Mouse (Mus musculus): Measurements from ENCODE around the gene Prrt2. TPM values are rescaled to one million over a fixed set of nuclear protein-coding genes. Genes with fewer than 3 reads are reported as not detected.

Gene Prrt2
- polyA plus RNA-seq, 1 experiment from 2014 or later = 1.0 TPM

DNA sequence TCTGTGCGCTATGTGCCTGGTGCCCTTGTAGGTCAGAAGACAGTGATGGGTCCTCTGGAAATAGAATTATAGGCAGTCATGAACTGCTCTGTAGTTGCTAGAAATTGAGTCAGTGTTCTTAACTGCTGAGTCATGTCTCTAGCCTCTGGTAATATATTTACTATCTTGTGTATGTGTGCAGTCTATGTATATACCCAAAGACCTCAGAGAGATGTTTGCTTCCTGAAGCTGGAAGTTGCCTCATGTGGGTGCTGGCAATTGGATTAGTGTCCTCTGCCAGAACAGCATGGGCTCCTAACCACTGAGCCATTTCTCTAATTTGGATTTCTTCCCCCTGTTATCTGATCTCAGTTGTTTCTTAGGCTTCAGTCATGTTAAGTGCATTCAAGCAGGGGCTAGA lies 9.2 kb upstream of the Prrt2 start:
- Histone ChIP-seq H3K4me2 (replicated peaks; ENCODE audit: low read depth, low read length) (no peak overlapping the region), H3K4me3 (ENCODE audit: low read depth, low read length) (no peak overlapping the region), H3K36me3 (ENCODE audit: insufficient read depth, low read length) (peaks cover 4% of the 10 kb centered on the region; the same call in 1 of the 2 replicates), H3K27me3 (replicated peaks; ENCODE audit: insufficient read depth, low read length) (no peaks in the 10 kb centered on the region), H3K9ac (replicated peaks; ENCODE audit: low read depth) (no peak overlapping the region), H3K9me3 (ENCODE audit: low read length) (no peaks in the 10 kb centered on the region), H3K27ac (ENCODE audit: low read length) (no peak overlapping the region), H3K4me1 (ENCODE audit: insufficient read depth, low read depth, low read length) (no peaks in the 10 kb centered on the region)
- ATAC-seq (no peak), DNase-seq (ENCODE audit: low spot score) (no peak)
- TF ChIP-seq CTCF (IDR thresholded peaks at IDR 0.05) (no peak), EP300 (IDR thresholded peaks at IDR 0.05) (no peak)
- 97% methylated on average over 1 of the region's 1 CpGs for WGBS

GRCm38 (mm10) chr7:127027885-127028284 lies 6.9 kb upstream of the Prrt2 start:
- H3K4me3 ChIP-seq (ENCODE audit: low read depth, low read length) = peak overlapping the region; percentile 92
- peaks cover 17% of the 10 kb centered on the region; the same call in 1 of the 2 replicates for H3K4me1 ChIP-seq (ENCODE audit: insufficient read depth, low read depth, low read length)
- peak overlapping the region; percentile 37 for H3K9ac ChIP-seq (replicated peaks; ENCODE audit: low read depth)
- H3K27ac ChIP-seq (ENCODE audit: low read length) = peak overlapping the region; percentile 96
- H3K9me3 ChIP-seq (ENCODE audit: low read length) = no peaks in the 10 kb centered on the region
- peak overlapping the region; percentile 67 for H3K4me2 ChIP-seq (replicated peaks; ENCODE audit: low read depth, low read length)
- TF ChIP-seq EP300 (IDR thresholded peaks at IDR 0.05) (no peak), CTCF (IDR thresholded peaks at IDR 0.05) (peak; percentile 13; the same call in 1 of the 2 replicates)
- peaks cover 2% of the 10 kb centered on the region; the same call in 1 of the 2 replicates for H3K36me3 ChIP-seq (ENCODE audit: insufficient read depth, low read length)
- no peaks in the 10 kb centered on the region for H3K27me3 ChIP-seq (replicated peaks; ENCODE audit: insufficient read depth, low read length)
- WGBS = 51% methylated on average over 8 of the region's 8 CpGs
- peak; percentile 21 for DNase-seq (ENCODE audit: low spot score)
- no peak for ATAC-seq

- no peaks in the 10 kb centered on the region for H3K9me3 ChIP-seq (ENCODE audit: low read length)
- peak; percentile 85 for ATAC-seq
- no peaks in the 10 kb centered on the region for H3K27me3 ChIP-seq (replicated peaks; ENCODE audit: insufficient read depth, low read length)
- DNase-seq (ENCODE audit: low spot score) = peak; percentile 99
- peak within 1 kb of the TSS; percentile 94 for H3K4me2 ChIP-seq (replicated peaks; ENCODE audit: low read depth, low read length)
- WGBS = under 1% methylated on average over 25 of the region's 63 CpGs
- peak within 1 kb of the TSS; percentile 79 for H3K9ac ChIP-seq (replicated peaks; ENCODE audit: low read depth)
- peaks cover 17% of the 10 kb centered on the region; the same call in 1 of the 2 replicates for H3K4me1 ChIP-seq (ENCODE audit: insufficient read depth, low read depth, low read length)
- TF ChIP-seq EP300 (IDR thresholded peaks at IDR 0.05) = peak; percentile 90
- no peak for TF ChIP-seq CTCF (IDR thresholded peaks at IDR 0.05)
- no peaks in the 10 kb centered on the region; the same call in 1 of the 2 replicates for H3K36me3 ChIP-seq (ENCODE audit: insufficient read depth, low read length)
- H3K27ac ChIP-seq (ENCODE audit: low read length) = peak within 1 kb of the TSS; percentile 96
- peak within 1 kb of the TSS; percentile 92 for H3K4me3 ChIP-seq (ENCODE audit: low read depth, low read length)
Observed at GRCm38 (mm10) chr7:127026984-127027726, 6.1 kb upstream of the Prrt2 start, which contains the start of gene Maz. Maz (minus strand) TSS chr7:127027037.

DNA sequence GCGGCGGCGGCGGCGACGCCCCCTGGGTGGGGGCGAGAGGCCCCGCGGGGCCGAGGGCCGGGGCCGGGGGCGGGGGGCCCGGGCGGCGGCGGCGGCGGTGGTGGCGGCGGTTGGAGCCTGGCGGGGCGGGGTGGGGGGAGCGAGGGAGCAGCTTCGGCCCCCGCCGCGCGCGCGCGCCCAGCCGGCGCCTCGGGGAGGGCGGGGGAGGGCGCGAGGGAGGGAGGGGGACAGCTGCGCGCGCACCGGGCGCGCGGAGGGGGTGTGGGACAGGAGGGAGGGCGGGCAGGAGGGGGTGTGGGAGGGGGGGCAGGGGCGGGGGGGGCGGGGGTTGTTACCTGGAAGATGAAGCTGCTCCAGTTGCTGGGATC lies 5.6 kb upstream of the Prrt2 start:
- peak overlapping the region; percentile 94 for H3K4me2 ChIP-seq (replicated peaks; ENCODE audit: low read depth, low read length)
- peak overlapping the region; percentile 79 for H3K9ac ChIP-seq (replicated peaks; ENCODE audit: low read depth)
- no peak for DNase-seq (ENCODE audit: low spot score)
- H3K9me3 ChIP-seq (ENCODE audit: low read length) = no peaks in the 10 kb centered on the region
- peak overlapping the region; percentile 92 for H3K4me3 ChIP-seq (ENCODE audit: low read depth, low read length)
- peaks cover 17% of the 10 kb centered on the region; the same call in 1 of the 2 replicates for H3K4me1 ChIP-seq (ENCODE audit: insufficient read depth, low read depth, low read length)
- H3K27me3 ChIP-seq (replicated peaks; ENCODE audit: insufficient read depth, low read length) = no peaks in the 10 kb centered on the region
- TF ChIP-seq EP300 (IDR thresholded peaks at IDR 0.05) (no peak), CTCF (IDR thresholded peaks at IDR 0.05) (no peak)
- peak overlapping the region; percentile 96 for H3K27ac ChIP-seq (ENCODE audit: low read length)
- H3K36me3 ChIP-seq (ENCODE audit: insufficient read depth, low read length) = no peaks in the 10 kb centered on the region; the same call in 1 of the 2 replicates
- no CpG with 5 or more reads among the region's 48 CpGs for WGBS
- ATAC-seq = peak; percentile 25

GRCm38 (mm10) chr7:127026161-127026600 lies 5.2 kb upstream of the Prrt2 start:
- Histone ChIP-seq H3K27me3 (replicated peaks; ENCODE audit: insufficient read depth, low read length) (no peaks in the 10 kb centered on the region), H3K4me1 (ENCODE audit: insufficient read depth, low read depth, low read length) (peaks cover 22% of the 10 kb centered on the region; the same call in 1 of the 2 replicates), H3K4me2 (replicated peaks; ENCODE audit: low read depth, low read length) (peak overlapping the region; percentile 94), H3K4me3 (ENCODE audit: low read depth, low read length) (peak overlapping the region; percentile 92), H3K9me3 (ENCODE audit: low read length) (no peaks in the 10 kb centered on the region), H3K36me3 (ENCODE audit: insufficient read depth, low read length) (no peaks in the 10 kb centered on the region; the same call in 1 of the 2 replicates), H3K27ac (ENCODE audit: low read length) (peak overlapping the region; percentile 96), H3K9ac (replicated peaks; ENCODE audit: low read depth) (peak overlapping the region; percentile 79)
- ATAC-seq = peak; percentile 8
- 2% methylated on average over 11 of the region's 48 CpGs for WGBS
- no peak for TF ChIP-seq EP300 (IDR thresholded peaks at IDR 0.05)
- TF ChIP-seq CTCF (IDR thresholded peaks at IDR 0.05) = 0 out of 2 replicates have a peak, but pooled peaks have one; percentile 9
- DNase-seq (ENCODE audit: low spot score) = peak; percentile 76

GRCm38 (mm10) chr7:127025556-127026160 lies 4.6 kb upstream of the Prrt2 start:
- ATAC-seq = no peak
- 0% methylated on average over 35 of the region's 65 CpGs for WGBS

More at GRCm38 (mm10) chr7:127025556-127026160, 4.6 kb upstream of the Prrt2 start:
- Histone ChIP-seq H3K4me3 (ENCODE audit: low read depth, low read length) (peak overlapping the region; percentile 92), H3K27ac (ENCODE audit: low read length) (peak overlapping the region; percentile 96), H3K4me2 (replicated peaks; ENCODE audit: low read depth, low read length) (peak overlapping the region; percentile 94), H3K4me1 (ENCODE audit: insufficient read depth, low read depth, low read length) (peaks cover 22% of the 10 kb centered on the region; the same call in 1 of the 2 replicates), H3K27me3 (replicated peaks; ENCODE audit: insufficient read depth, low read length) (no peaks in the 10 kb centered on the region), H3K36me3 (ENCODE audit: insufficient read depth, low read length) (no peaks in the 10 kb centered on the region; the same call in 1 of the 2 replicates), H3K9me3 (ENCODE audit: low read length) (no peaks in the 10 kb centered on the region), H3K9ac (replicated peaks; ENCODE audit: low read depth) (peak overlapping the region; percentile 79)
- DNase-seq (ENCODE audit: low spot score) = peak; percentile 51
- TF ChIP-seq EP300 (IDR thresholded peaks at IDR 0.05) (no peak), CTCF (IDR thresholded peaks at IDR 0.05) (no peak)

Data from lung, postnatal 0 days (tissue).